Mouse (Mus musculus): ENCODE results near the gene C87499. TPM values are rescaled to one million over a fixed set of nuclear protein-coding genes. Genes with fewer than 3 reads are reported as not detected.

C87499 gene
- total and polyA plus RNA-seq, 3 experiments, result not detected

DNA sequence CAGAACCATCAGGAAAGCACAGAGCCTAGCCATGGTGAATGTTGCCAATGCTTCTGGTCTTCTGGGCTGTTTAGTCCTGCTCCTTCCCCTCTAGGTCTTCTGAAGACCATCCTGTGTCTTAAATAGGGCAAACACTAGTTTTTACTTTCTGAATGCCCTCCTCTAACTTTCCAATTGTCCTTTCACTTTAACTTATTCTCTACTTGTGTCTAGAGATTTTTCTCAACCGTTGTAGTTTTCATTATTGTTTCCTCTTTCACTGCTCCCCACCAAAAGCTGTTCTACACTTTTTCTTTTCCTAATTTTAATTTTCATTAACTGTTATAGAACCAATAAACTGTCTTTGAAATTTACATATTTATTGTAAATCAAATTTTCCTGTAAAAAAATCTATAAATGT is 42.6 kb upstream of the C87499 start, which contains the start of gene Ifna16:
Ifna16 (minus strand) TSS at position 101 of the 400 bp plus-strand sequence.
- dilution Hi-C loops (cut with MboI; ENCODE audit: extremely low pct_ligation_motif_present, extremely low pct_unique_long_range_greater_than_20kb, low sequenced_read_pairs) (no loop called here), in situ Hi-C loops (cut with MboI; ENCODE audit: low pct_ligation_motif_present, low pct_unique_long_range_greater_than_20kb, low sequenced_read_pairs) (no loop called here)
- Histone ChIP-seq H3K27ac (ENCODE audit: insufficient read depth, low read depth) (no peak within 1 kb of the TSS), H3K9ac (ENCODE audit: insufficient read depth, low read depth) (no peak within 1 kb of the TSS), H3K4me2 (ENCODE audit: insufficient read depth, low read depth, poor library complexity, severe bottlenecking) (no peak within 1 kb of the TSS), H3K4me1 (ENCODE audit: control insufficient read depth in 1 of 2, insufficient read depth in 2 of 2) (peaks cover 0 to 8% of the 10 kb centered on the region in 2 experiments; a peak in 1 of 4 replicates), H3K79me2 (replicated peaks; ENCODE audit: control insufficient read depth, extremely low read depth, insufficient read depth, poor library complexity, severe bottlenecking) (no peaks in the 10 kb centered on the region), H3K36me3 (replicated peaks in 1 of 2; ENCODE audit: control insufficient read depth in 1 of 2, insufficient read depth in 1 of 2, low read length in 1 of 2) (no peaks in the 10 kb centered on the region), H3K9me3 (replicated peaks; ENCODE audit: low read length) (no peaks in the 10 kb centered on the region), H3K27me3 (replicated peaks) (peaks cover 3% of the 10 kb centered on the region), H3K4me3 (replicated peaks in 1 of 3; ENCODE audit: low read depth in 2 of 3, low read length in 2 of 3, poor library complexity in 1 of 3) (no peak within 1 kb of the TSS)
- no peak for DNase-seq (ENCODE audit: extremely low read depth)
- TF ChIP-seq POLR2AphosphoS2 (IDR thresholded peaks at IDR 0.05; ENCODE audit: low read depth, low read length), result no peak
- TF ChIP-seq CTCF (conservative IDR thresholded peaks at IDR 0.05 in 1 of 2, IDR thresholded peaks at IDR 0.05 in 1 of 2; ENCODE audit: low read depth in 2 of 2, low read length in 2 of 2), result no peak
- TF ChIP-seq NRF1 (IDR thresholded peaks at IDR 0.05; ENCODE audit: low read depth, low read length), result no peak
- TF ChIP-seq UBTF (IDR thresholded peaks at IDR 0.05; ENCODE audit: low read depth, low read length), result no peak
- no peak for TF ChIP-seq POLR2A (IDR thresholded peaks at IDR 0.05; ENCODE audit: low read depth, low read length)
- no peak for TF ChIP-seq USF1 (IDR thresholded peaks at IDR 0.05; ENCODE audit: low read depth, low read length)
- no peak for TF ChIP-seq E2F4 (IDR thresholded peaks at IDR 0.05; ENCODE audit: insufficient replicate concordance, low read depth, low read length)
- TF ChIP-seq JUN (IDR thresholded peaks at IDR 0.05; ENCODE audit: insufficient read depth, low read depth, low read length), result no peak
- TF ChIP-seq MYC (IDR thresholded peaks at IDR 0.05; ENCODE audit: low read depth, low read length), result no peak
- TF ChIP-seq SMC3 (IDR thresholded peaks at IDR 0.05; ENCODE audit: low read depth, low read length), result no peak
- TF ChIP-seq ETS1 (conservative IDR thresholded peaks at IDR 0.05; ENCODE audit: low read depth, low read length), result no peak
- no peak for TF ChIP-seq RAD21 (IDR thresholded peaks at IDR 0.05; ENCODE audit: low read depth, low read length)
- TF ChIP-seq JUND (conservative IDR thresholded peaks at IDR 0.05; ENCODE audit: low read depth, low read length), result no peak
- TF ChIP-seq PAX5 (IDR thresholded peaks at IDR 0.05; ENCODE audit: low read length), result no peak
- no peak for TF ChIP-seq NELFE (IDR thresholded peaks at IDR 0.05; ENCODE audit: low read depth, low read length)
- no peak for TF ChIP-seq CHD2 (IDR thresholded peaks at IDR 0.05; ENCODE audit: low read length)

GRCm38 (mm10) chr4:88655461-88655860 is 21.2 kb upstream of the C87499 start:
- dilution Hi-C loops (cut with MboI; ENCODE audit: extremely low pct_ligation_motif_present, extremely low pct_unique_long_range_greater_than_20kb, low sequenced_read_pairs), result no loop called here
- in situ Hi-C loops (cut with MboI; ENCODE audit: low pct_ligation_motif_present, low pct_unique_long_range_greater_than_20kb, low sequenced_read_pairs), result no loop called here
- TF ChIP-seq GABPA (IDR thresholded peaks at IDR 0.05; ENCODE audit: insufficient replicate concordance, low read depth, low read length) (no peak), MEF2A (IDR thresholded peaks at IDR 0.05; ENCODE audit: borderline replicate concordance, low read depth, low read length) (no peak), ELF1 (IDR thresholded peaks at IDR 0.05; ENCODE audit: low read depth, low read length) (no peak), TCF12 (IDR thresholded peaks at IDR 0.05; ENCODE audit: low read depth, low read length) (no peak), PAX5 (IDR thresholded peaks at IDR 0.05; ENCODE audit: low read length) (no peak), JUN (IDR thresholded peaks at IDR 0.05; ENCODE audit: insufficient read depth, low read depth, low read length) (no peak), ZC3H11A (IDR thresholded peaks at IDR 0.05; ENCODE audit: low read depth, low read length) (no peak), IRF4 (IDR thresholded peaks at IDR 0.05; ENCODE audit: low read depth, low read length) (no peak), MAX (IDR thresholded peaks at IDR 0.05; ENCODE audit: low read length) (no peak), MYC (IDR thresholded peaks at IDR 0.05; ENCODE audit: low read depth, low read length) (no peak), CHD1 (IDR thresholded peaks at IDR 0.05; ENCODE audit: low read depth, low read length) (no peak), MAFK (IDR thresholded peaks at IDR 0.05; ENCODE audit: insufficient replicate concordance, low read length) (no peak), ZMIZ1 (IDR thresholded peaks at IDR 0.05; ENCODE audit: low read depth, low read length) (no peak), POLR2A (IDR thresholded peaks at IDR 0.05; ENCODE audit: low read depth, low read length) (no peak), NELFE (IDR thresholded peaks at IDR 0.05; ENCODE audit: low read depth, low read length) (no peak), E2F4 (IDR thresholded peaks at IDR 0.05; ENCODE audit: insufficient replicate concordance, low read depth, low read length) (no peak), POLR2AphosphoS2 (IDR thresholded peaks at IDR 0.05; ENCODE audit: low read depth, low read length) (no peak), SIN3A (IDR thresholded peaks at IDR 0.05; ENCODE audit: low read length) (no peak)
- no peak overlapping the region for H3K4me3 ChIP-seq (replicated peaks in 1 of 3; ENCODE audit: low read depth in 2 of 3, low read length in 2 of 3, poor library complexity in 1 of 3)
- no peak overlapping the region for H3K4me2 ChIP-seq (ENCODE audit: insufficient read depth, low read depth, poor library complexity, severe bottlenecking)
- H3K9me3 ChIP-seq (replicated peaks; ENCODE audit: low read length), result peaks cover 10% of the 10 kb centered on the region
- H3K27ac ChIP-seq (ENCODE audit: insufficient read depth, low read depth), result no peak overlapping the region
- no peak overlapping the region for H3K9ac ChIP-seq (ENCODE audit: insufficient read depth, low read depth)
- no peaks in the 10 kb centered on the region for H3K79me2 ChIP-seq (replicated peaks; ENCODE audit: control insufficient read depth, extremely low read depth, insufficient read depth, poor library complexity, severe bottlenecking)
- no peaks in the 10 kb centered on the region for H3K27me3 ChIP-seq (replicated peaks)
- DNase-seq (ENCODE audit: extremely low read depth), result no peak
- no peaks in the 10 kb centered on the region for H3K36me3 ChIP-seq (replicated peaks in 1 of 2; ENCODE audit: control insufficient read depth in 1 of 2, insufficient read depth in 1 of 2, low read length in 1 of 2)
- H3K4me1 ChIP-seq (ENCODE audit: control insufficient read depth in 1 of 2, insufficient read depth in 2 of 2), result 0 out of 4 replicates have a peak, but pooled peaks cover 0 to 3% of the 10 kb centered on the region in 2 experiments

Measured in CH12.LX (cell line).